Mouse (Mus musculus) thymus, postnatal 4 days (tissue): ENCODE measurements around the gene Lpin2.

ENCODE experiments used
- DNase-seq: peaks from one replicate; pipeline ENCODE4 v3.0.0; 2021

Gene Lpin2

DNA sequence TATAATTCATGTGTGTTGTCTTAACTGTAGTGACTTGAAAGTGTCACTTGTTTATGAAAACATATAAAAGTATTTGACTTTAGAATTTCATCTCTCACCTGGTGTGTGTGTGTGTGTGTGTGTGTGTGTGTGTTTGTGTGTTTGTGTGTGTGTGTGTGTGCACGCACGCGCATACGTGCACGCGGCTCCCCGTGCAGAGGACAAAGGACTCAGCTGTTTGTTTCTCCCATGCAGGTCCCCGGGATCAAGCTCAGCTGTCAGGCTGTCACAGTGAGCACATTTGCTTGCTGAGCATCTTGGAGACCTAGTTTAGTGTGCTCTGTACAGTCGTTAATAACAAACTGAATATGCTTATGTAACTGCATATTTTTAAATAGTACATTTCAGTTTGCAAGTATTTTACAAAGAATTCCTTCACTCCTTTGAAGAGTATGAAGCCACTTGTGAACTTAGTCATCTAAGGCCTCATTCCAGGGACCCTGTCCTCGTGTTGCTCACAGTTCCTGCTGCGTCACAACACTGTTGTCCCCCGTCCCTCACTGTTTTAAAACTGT lies 51.8 kb downstream of the Lpin2 start:
- no peak for DNase-seq

DNA sequence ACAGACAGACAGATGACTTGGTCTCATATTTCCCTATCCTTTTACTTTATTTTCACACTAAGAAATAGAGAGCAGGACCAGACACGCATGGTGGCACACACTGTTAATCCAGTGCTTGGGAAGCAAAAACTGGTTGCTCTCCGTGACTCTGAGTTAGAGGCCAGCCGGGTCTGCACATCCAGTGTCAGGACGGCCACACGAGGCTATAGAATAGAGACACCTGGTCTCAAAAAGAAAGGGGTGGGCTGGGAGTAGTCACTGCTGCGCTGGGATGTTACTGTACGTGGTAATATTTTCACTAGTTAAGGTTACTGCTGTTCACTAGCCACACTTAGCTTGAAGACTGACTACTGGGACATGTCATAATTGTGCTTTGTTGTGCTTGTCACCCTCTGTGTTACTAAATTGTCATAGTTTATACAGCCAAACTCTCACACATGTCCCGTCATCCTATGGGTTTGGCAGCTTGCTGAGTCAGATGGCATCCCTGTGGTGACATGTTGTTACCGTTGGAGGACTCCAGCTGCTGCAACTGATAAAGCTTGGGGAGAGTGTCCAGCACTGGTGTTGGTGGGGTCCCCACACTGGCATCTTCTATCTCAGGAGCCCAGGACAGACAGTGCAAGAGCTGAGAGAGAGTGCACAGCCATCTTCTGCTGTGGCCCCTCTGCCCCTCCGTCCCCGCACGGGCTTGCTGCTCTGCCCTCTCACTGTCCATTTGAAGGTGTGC lies 53.0 kb downstream of the Lpin2 start:
- no peak for DNase-seq

DNA sequence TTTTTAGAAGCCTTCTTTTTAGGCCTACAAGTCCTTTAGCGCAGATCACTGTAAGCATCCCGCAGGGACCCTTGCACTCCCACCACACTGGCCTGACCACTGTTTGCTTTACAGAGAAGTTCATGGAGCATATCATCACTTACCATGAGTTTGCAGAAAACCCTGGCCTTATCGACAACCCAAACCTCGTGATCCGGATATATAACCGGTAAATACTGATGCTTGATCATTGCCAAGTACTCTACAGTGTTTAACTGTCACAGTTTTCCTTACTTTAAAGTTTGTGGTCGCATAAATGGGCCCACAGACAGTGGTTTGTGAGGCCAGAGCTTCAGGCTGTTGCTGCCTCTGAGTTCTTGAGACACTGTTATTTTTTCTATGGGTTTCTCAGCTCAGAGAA lies 56.1 kb downstream of the Lpin2 start:
- no peak for DNase-seq

DNA sequence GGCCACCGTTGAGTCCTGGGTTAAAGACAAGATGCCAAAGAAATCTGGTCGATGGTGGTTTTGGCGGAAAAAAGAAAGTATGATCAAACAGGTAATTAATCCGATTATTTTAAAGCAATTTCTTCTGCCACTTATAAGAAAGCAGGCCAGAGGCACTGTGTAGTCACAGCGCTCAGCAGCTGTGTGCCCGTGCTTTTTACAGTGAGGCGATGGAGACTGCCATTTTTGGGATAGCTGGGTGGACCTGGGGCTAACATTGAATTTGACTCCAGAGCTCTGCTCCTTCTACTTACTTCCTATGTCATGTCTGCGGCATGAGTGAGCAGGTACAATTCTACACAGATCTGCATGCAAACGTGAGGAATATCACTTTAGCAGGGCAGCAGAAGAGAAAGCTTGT lies 58.5 kb downstream of the Lpin2 start:
- no peak for DNase-seq

DNA sequence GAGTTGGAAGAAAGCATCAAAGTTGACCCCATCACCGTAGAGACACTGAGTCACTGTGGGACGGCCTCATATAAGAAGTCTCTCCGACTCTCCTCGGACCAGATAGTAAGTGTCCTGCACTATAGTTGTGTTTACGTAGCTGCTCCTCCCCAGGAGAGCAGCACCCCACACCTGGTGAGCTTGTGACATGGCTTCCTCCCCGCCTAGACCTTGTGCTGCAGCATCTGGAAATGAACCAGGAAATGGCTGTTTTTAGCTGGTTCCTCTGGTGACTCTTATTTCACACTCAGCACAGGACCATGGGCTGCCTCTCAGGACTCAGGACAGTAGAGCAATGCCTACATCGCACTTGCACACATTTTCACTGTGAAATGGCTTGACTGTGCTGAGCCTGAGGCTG lies 60.3 kb downstream of the Lpin2 start:
- no peak for DNase-seq

DNA sequence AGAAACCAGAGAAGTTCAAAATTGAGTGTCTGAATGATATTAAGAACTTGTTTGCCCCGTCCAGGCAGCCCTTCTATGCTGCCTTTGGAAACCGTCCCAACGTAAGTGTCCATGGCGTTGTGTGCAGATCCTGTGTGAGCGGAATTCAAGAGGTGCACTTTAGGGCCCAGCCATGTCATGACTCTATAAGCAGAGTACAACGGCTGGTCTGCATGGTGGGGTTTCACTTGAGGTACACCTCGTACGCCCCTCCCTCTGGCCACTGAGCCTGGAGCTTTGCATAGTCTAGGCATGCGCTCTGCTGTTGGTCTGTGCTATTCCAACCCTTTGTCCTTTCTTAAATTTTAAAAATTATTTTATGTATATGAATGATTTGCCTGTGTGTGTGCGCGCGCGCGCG lies 62.8 kb downstream of the Lpin2 start:
- DNase-seq, result no peak

DNA sequence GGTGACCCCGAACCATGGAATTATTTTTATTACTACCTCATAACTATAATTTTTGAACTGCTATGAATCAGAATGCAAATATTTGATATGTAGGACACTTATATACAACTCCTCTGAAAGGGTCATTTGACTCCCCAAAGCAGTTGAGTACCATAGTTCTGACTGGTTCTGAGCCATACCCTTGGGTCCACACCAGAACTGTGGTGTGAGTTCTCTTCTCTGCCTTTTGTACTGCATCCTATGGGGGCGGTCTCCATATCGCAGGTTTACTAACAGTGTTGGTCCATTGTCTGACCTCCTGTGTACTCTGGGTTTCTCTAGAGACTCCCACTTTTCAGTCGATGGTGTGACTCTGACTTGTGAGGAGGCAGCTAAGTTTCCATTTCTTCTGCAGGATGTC lies 63.7 kb downstream of the Lpin2 start:
- no peak for DNase-seq

DNA sequence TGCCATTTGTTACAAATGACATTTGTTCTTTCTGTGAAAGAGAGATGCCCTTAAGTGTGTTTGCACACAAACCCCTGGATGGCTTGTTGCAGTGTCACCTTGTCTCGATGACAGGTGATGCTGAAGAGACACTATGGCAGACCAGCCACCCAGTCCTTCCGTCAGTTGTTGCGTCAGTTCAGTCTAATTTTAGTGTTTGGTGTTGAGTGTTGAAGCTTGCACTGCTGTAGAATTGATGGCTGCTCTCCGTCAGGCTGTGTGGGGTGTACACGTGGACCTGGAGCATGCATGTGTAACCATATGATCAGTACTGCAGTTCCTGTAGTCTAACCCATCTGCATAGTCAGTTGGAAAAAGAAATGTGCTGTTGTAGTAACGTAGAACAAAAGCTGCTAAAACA lies 66.6 kb downstream of the Lpin2 start:
- DNase-seq, result no peak

DNA sequence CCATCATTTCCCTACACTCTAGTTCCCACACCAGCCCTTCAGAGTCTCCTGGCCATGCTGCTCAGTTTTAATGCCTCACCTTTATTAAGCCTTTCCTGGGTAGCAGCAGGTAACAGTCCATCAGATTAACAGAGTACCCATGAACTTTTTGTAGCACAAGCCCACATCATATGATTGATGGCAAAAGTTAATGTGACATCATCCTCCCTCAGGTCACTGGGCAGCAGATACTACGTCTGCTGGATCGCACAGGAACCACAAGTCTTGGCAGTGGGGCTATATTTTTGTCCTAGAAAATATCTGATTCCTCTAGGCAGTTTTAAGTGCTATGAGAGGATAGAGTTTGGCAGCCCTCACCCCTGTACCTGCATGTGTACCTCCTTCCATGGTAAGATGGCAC lies 67.7 kb downstream of the Lpin2 start:
- DNase-seq, result no peak

DNA sequence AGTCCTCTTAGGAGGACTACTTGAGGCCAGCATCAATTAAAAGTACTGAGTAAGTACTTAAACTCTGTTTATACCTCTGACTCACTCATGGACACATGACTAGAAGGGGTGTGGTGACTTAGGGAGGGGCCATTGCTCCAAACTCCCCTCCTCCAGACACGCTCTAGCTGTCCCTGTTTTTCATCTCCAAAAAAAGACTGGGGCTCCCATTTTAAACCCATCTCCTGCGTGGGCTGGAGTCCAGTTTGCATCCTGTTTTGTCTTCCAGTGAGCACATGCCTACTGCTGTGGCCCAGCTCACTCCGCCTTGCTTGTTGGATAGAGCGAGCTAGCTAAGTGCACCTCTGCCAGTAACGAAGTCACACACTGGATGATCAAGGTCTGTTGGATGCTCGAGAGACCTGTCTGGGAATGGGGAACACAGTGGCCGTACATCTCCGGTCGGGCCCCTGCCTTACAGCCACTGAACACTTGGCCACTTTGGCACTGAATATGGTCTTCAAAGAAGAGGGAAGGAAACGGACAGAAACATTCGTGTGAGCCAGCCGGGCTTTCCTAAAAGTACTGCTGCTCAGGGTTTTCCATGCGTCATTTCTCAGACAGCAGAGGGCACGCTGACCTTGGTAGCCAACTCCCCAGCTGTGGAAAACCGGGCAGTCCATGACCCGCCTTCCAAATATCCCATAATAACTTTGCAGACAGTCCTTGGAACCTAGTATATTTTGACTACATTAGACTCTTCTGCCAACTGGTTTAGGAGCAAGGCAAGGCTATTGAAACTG lies 68.7 kb downstream of the Lpin2 start:
- DNase-seq, result no peak

DNA sequence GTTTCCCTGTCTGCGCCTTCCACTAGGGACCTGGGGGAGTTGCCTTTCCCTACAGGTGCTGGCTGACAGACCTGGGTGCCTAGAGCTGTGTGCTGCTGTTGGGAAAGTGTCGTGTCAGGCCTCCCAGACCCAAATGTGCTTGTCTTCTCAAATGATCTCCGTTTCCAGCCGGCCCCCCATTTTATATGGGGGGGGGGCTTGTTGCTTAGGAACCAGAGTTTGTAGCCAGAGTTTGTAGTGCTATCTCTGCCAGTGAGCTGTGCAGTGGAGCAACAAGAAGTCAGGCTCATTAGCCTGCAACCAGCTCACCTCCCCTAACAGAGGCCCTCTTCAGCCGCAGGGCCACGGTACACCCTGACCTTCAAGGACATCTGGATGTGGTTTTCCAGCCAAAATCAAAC lies 69.2 kb downstream of the Lpin2 start:
- no peak for DNase-seq

DNA sequence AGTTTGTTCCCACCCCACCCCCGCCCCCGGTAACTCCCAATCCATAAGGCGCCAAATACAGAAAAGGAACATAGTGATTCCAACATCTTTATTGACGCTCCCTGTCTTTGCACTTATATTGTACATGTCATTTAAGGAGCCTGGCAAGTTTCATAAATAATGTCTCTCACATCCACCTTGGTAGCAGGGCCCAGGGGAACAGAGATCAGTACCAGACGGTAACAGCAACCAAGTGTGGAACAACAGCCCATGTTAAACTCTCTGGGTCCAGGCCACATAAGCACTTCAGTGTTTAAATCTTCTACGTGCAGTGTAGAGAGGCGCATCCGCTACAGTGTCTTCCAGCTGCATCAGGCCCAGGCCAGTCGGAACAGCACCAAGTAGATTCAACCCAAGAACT lies 69.7 kb downstream of the Lpin2 start:
- no peak for DNase-seq

DNA sequence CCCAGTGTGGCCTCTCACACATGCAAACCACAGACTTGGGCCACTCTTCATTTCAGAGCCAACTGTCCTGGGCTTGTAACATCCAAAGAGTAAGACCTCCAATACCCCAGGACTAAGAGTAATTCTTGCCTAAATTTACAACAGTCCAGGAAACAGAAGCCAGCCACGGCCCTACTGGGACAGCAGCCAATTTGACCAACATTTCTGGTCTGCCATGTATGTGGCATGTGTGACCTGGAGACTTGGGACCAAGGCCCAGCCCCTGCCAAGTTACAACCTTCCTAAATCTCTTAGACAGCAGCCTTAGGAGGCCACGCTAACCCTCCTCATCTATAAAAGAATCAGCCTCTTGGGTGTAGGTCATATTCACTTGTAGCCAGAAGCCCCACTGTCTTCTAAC lies 71.0 kb downstream of the Lpin2 start:
- DNase-seq, result no peak

DNA sequence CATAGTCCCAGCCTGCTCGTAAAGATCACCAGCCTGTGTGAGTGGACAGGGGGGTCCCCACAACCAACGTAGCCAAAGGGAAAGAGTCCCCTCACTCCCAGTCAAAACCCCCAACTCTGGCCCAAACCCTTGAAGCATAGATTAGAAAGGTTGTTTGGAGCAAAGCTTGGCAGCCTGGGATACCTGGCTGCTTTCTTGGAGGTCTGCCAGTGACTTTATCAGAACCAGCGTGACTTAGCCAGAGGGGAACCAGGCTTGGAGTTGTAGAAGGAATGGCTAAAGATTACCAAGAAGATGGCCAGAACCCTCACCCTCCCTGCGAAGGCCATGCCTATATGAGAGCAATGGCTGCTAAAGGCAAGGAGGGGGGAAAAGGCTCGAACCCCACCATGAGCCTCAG lies 71.7 kb downstream of the Lpin2 start:
- DNase-seq, result no peak

DNA sequence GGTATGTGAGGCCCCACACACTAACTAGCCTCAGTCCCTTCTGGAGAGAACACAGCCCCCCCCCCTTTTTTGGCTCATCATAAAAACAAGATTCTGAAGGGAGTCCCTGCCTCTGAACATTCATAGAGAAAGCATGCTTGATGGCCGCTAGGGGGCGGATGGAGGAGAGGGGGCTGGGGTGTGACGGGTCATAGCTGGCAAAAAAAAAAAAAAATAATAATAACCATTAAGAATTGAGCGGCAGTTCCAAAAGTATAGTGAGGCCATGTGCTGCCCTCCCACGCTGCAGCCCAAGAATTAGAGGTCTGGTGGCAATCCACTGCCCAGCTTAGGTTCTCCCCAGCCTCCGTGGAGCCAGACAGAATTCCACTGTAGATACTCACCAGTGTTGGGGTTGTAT lies 72.4 kb downstream of the Lpin2 start:
- DNase-seq, result peak; percentile 75

DNA sequence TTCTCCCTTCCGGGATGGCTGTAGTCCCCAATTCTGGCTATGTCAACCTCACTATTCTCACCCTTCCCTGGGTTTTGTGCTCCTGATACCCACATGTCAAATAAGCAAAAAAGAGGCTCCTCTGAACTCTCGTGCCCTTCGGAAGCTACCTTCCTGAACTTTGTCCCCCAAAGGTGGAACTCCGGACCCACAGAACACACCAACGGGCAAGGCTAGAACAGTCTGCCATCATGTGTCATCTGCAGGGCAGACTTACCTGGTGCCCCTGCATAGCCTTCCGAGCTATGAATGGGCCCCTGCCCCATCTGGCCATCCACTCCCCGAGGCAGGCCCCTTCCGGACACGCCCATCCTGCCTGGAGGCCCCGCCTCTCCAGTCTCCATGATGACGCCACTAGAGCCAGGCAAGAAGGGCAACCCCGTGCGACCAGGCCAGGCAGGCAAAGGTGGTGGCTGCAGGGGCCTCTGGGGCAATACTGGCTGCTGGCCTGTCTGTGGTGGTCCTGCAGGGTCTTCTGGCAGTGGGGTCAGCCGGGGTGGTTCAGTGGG lies 73.8 kb downstream of the Lpin2 start:
- DNase-seq, result peak; percentile 36

DNA sequence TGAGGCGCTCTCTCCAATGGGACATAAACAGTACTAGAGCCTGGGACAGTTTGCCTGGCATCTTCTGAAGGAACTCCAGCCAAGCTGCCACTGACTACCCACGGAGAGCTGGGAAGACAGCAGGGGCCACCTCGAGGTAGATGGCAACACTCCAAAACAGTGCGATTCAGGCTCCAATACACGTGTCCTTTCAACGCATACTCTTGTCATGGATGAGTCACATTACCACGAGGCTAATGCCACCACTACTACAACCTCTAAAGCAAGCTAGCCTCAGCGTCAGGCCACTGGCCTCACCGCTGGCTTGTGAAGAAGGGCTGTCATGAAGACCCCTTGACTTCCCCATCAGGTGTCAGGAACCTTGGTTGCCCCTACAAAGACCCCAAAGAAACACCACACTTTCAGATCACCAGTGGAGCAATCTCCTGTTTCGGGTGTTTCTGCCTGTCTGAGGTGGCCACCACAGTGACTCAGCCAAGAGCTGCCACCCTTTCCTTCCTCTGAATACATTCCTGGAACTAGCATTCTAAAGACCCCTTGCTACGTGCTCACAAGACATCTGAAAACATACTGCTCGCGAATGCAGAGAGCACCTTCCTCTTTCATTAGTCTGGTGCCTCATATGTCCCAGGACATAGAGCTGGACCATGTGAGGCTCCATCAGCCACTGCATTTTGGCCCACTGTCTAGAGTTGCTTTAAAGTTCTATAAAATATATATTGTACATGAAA lies 74.6 kb downstream of the Lpin2 start:
- DNase-seq, result no peak

DNA sequence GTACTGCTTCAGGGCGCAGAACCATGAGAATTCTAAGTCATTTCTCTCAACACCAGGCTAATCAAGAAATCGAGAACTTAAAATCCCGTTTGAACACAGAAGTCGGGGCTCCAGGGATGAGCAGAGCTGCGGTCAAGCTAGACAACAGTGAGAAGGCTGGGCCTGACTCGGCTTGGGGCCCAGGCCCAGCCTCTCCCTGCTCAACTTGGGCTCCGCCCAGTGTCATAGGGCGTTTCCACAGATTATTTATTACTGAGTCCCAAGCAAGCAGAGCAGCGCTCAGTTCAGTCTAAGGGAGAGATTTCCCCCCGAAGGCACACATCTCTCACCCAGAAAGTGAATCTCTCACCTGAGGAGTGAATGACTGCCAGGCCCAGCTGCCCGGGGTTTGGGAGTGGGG lies 77.4 kb downstream of the Lpin2 start:
- no peak for DNase-seq

DNA sequence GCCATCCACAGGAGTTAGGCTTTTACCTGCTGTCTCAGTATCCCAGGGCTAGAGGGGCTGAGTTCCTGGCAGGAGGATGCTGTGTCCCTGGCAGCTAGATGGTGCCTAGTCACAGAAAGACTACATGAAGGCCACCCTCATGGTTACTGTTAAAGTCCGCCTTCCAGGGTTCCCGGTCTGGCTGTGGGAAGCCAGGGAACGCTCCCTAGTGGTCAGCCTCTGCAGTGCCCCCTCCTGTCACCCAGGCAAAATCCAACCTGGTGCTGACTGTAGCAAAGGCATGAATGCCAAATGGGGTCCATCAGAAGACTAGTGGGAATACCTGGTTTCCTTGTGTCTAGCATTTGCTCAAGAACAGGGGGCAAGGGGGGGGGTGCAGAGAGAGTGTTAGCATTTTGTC lies 78.3 kb downstream of the Lpin2 start:
- DNase-seq, result no peak

DNA sequence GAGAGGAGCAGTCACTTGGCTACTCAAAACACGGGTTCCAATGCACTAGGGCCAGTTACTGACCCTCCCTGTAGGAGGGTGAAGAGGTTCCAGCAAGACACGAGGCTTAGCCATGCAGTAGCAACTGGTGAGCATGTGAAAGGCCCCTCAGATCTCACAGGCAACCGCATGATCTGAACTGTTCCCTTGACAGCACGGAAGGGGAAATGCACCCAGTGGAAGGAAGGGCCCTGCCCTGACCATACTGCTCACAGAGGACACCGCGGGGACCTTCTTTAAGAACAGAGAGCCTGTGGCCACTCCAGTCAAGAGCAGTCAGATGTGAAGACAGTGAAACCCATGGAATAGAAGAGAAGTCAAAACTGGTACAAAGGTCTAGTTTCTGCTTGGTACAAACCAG lies 80.8 kb downstream of the Lpin2 start:
- DNase-seq, result peak; percentile 27

DNA sequence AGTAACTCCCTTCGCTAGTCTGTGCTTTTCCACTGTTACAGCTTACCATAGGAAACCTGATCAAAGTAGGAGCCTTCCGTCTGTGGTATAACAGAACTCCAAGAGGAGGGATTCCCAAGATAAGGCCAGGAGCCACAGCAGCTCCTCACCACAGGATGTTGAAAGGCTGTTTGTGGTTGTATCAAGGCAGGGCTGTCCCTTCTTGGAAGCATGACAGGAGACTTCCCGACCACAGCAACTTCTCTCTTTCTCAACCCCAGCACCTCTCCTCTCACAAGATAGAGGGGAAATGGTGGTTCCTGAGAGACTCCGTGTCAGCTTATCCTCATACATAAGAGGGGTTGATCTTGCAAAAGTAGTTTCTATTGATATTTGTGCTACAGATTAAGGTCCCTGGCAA lies 82.4 kb downstream of the Lpin2 start:
- no peak for DNase-seq

DNA sequence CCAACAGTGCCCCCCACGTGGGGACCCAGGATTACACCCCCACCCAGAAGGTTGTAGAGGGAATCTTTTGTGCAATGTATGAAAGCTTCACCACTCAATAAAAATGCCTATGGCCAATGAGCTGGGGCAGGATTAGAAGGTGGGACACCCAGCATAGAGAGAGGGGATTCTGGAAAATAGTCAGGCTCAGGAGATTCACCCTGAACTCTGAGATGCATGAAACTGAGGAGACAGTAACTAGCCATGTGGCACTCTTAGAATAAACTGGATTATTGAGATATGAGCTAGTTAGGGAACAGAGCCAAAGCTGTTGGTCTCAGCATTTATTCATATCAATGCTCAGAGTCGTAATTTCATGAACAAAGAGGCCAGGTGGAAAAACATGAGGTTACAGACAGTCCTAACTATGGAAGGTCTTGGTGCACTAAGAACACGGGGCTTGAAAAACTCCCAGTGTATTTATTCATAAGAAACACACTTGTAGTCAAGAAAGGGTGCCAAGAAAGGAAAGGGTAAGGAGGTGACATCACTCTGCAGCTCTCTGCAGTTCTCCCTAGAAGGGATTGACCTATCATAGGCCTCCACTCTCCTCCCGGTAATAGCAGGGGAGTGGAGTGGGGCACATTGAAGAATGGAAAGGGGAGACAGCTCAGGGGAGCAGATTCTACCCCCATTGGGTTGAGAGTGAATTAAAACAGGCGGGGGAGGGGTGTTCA lies 83.1 kb downstream of the Lpin2 start:
- no peak for DNase-seq

DNA sequence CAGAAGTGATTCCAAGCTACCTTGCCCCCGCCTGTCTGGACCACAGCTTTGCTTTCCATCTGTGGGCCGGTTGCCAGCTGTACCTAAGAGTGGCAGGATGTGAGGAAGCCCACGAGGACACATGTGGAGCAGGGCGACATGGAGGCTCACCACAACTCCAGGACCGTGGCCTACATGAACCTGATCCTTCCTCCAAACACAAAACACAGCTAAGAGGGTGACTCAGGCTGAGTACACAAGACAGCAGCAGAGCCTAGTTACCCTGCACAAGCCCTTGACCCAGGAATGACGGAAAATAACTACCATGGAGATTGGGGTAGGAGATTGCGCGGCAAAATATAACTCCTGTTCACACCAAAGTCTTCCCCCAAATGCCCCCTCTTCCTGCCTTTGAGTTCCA lies 85.0 kb downstream of the Lpin2 start:
- no peak for DNase-seq
